Mouse (Mus musculus): ENCODE measurements around the gene Pmm2. TPM values are rescaled to one million over a fixed set of nuclear protein-coding genes. Genes with fewer than 3 reads are reported as not detected.

Gene Pmm2
- total and polyA plus RNA-seq, 2 experiments from 2014 or later = 24.6 to 27.8 TPM

DNA sequence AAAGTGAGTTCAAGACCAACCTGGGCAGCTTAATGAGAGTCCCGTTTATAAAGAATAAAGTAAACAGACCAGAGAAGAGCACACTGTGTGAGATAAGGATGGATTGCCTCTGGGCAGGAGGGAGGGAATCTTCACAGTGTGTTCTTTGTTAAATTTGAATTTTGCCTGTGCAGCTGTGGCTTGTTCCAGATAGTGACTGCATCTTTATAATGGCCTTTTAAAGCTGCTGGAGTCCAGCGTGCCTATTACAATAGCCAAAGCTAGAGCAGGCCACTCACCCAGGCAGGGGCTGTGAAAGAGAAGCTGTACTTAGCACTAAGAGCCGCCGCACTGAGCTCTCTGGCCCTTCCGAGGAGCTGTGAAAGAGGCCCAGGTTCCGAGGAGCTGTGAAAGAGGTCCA lies 8.1 kb downstream of the Pmm2 start:
- H3K9ac ChIP-seq (replicated peaks; ENCODE audit: low read length, poor library complexity, severe bottlenecking) = no peak overlapping the region
- TF ChIP-seq CTCF (IDR thresholded peaks at IDR 0.05) = no peak
- no peaks in the 10 kb centered on the region for H3K4me1 ChIP-seq (ENCODE audit: insufficient read depth, low read length)
- no peak overlapping the region for H3K4me3 ChIP-seq (ENCODE audit: low read depth, low read length)
- no peak for ATAC-seq (ENCODE audit: low FRiP score)
- no peaks in the 10 kb centered on the region for H3K9me3 ChIP-seq (ENCODE audit: low read length)
- DNase-seq (ENCODE audit: low spot score) = no peak
- peaks cover 60% of the 10 kb centered on the region for H3K36me3 ChIP-seq (ENCODE audit: insufficient read depth, low read length)
- 83% methylated on average over 6 of the region's 6 CpGs for WGBS
- H3K27ac ChIP-seq (ENCODE audit: low read depth, low read length) = no peak overlapping the region
- no peaks in the 10 kb centered on the region for H3K27me3 ChIP-seq (ENCODE audit: insufficient read depth, low read length)
- H3K4me2 ChIP-seq (ENCODE audit: low read depth, low read length, poor library complexity, severe bottlenecking) = no peak overlapping the region

DNA sequence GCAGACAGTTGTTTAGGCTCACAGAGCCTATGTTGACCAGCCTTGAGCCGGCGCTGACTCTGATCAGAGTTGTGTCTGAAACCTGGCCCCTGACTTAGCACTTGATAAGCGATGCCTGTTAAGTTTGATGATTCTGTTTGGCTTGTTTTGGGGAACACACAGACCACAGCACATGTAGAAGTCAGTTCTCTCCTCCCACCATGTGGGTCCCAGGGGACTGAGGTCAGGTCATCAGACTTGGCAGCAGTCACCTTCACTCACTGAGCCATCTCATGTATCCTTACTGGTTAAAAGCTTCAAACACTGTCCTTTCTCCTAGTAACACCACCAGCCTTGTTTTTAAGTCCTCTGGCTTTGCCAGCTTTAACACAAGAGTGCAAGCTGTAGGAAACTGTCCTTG lies 12.5 kb downstream of the Pmm2 start:
- DNase-seq (ENCODE audit: low spot score) = no peak
- 94% methylated on average over 3 of the region's 3 CpGs for WGBS
- ATAC-seq (ENCODE audit: low FRiP score) = no peak
- Histone ChIP-seq H3K9ac (replicated peaks; ENCODE audit: low read length, poor library complexity, severe bottlenecking) (no peak overlapping the region), H3K27me3 (ENCODE audit: insufficient read depth, low read length) (no peaks in the 10 kb centered on the region), H3K27ac (ENCODE audit: low read depth, low read length) (no peak overlapping the region), H3K4me2 (ENCODE audit: low read depth, low read length, poor library complexity, severe bottlenecking) (no peak overlapping the region), H3K9me3 (ENCODE audit: low read length) (no peaks in the 10 kb centered on the region), H3K4me3 (ENCODE audit: low read depth, low read length) (no peak overlapping the region), H3K4me1 (ENCODE audit: insufficient read depth, low read length) (no peaks in the 10 kb centered on the region), H3K36me3 (ENCODE audit: insufficient read depth, low read length) (peaks cover 62% of the 10 kb centered on the region)
- TF ChIP-seq CTCF (IDR thresholded peaks at IDR 0.05) = no peak

DNA sequence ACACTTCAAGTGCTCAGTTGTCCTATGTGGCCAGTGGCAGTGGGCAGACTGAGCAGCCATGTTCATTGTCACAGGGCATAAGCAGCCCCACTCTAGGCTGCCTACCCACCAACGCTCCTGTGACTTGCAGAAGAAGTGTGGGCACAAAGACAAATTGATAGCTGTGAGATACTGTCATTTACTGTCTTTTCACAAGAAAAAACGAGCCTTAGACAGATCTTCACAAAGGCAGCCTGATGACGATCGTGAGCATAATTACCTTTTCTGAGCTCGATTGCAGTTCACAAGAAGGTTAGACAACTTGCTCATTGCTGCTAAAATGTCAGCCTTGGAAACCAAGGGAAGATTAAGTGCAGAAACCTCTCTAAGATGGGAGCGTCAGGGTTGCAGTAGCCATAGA lies 17.6 kb downstream of the Pmm2 start:
- Histone ChIP-seq H3K9me3 (ENCODE audit: low read length) (no peaks in the 10 kb centered on the region), H3K4me2 (ENCODE audit: low read depth, low read length, poor library complexity, severe bottlenecking) (no peak overlapping the region), H3K27ac (ENCODE audit: low read depth, low read length) (no peak overlapping the region), H3K27me3 (ENCODE audit: insufficient read depth, low read length) (no peaks in the 10 kb centered on the region), H3K4me1 (ENCODE audit: insufficient read depth, low read length) (no peaks in the 10 kb centered on the region), H3K9ac (replicated peaks; ENCODE audit: low read length, poor library complexity, severe bottlenecking) (no peak overlapping the region), H3K36me3 (ENCODE audit: insufficient read depth, low read length) (peaks cover 45% of the 10 kb centered on the region), H3K4me3 (ENCODE audit: low read depth, low read length) (no peak overlapping the region)
- no peak for TF ChIP-seq CTCF (IDR thresholded peaks at IDR 0.05)
- WGBS = 84% methylated on average over 6 of the region's 6 CpGs
- DNase-seq (ENCODE audit: low spot score) (no peak), ATAC-seq (ENCODE audit: low FRiP score) (no peak)

DNA sequence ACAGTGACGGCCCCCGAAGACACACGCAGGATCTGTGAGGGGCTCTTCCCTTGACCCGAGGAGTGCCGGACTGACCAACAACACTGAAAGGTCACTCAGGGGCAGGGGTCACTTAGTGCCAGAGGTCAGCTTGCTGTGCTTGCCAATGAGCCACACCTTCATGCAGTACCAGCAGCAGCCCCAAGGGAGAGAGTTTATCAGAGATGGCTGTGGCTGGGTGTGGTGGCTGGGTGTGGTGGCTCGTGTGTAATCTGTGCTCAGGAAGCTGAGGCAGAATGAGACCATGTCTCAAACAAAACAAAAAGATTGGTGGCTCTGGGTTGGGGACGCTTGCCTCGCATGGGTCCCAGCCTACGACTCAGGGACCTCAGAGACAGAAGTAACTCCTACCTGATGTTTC lies 18.1 kb downstream of the Pmm2 start:
- Histone ChIP-seq H3K9ac (replicated peaks; ENCODE audit: low read length, poor library complexity, severe bottlenecking) (no peak overlapping the region), H3K9me3 (ENCODE audit: low read length) (no peaks in the 10 kb centered on the region), H3K4me1 (ENCODE audit: insufficient read depth, low read length) (no peaks in the 10 kb centered on the region), H3K4me3 (ENCODE audit: low read depth, low read length) (no peak overlapping the region), H3K36me3 (ENCODE audit: insufficient read depth, low read length) (peaks cover 48% of the 10 kb centered on the region), H3K4me2 (ENCODE audit: low read depth, low read length, poor library complexity, severe bottlenecking) (no peak overlapping the region), H3K27me3 (ENCODE audit: insufficient read depth, low read length) (no peaks in the 10 kb centered on the region), H3K27ac (ENCODE audit: low read depth, low read length) (no peak overlapping the region)
- ATAC-seq (ENCODE audit: low FRiP score) (no peak), DNase-seq (ENCODE audit: low spot score) (no peak)
- WGBS = 88% methylated on average over 9 of the region's 9 CpGs
- no peak for TF ChIP-seq CTCF (IDR thresholded peaks at IDR 0.05)

DNA sequence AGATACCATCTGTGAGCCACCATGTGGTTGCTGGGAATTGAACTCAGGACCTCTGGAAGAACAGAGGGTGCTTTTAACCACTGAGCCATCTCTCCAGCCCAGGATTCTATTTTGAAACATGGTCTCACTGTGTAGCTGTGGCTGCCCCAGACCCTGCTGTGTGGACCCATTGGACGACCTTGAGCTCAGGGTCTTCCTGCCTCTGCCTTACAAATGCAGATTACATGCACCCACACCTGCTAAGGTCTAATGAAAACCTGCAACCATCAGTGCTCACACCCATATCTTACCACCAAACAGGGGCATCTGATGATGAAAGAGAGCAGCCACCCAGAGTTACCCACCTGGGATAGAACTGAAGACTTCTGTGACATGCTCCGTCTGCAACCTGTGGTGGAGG lies 18.8 kb downstream of the Pmm2 start:
- Histone ChIP-seq H3K27ac (ENCODE audit: low read depth, low read length) (no peak overlapping the region), H3K4me3 (ENCODE audit: low read depth, low read length) (no peak overlapping the region), H3K9me3 (ENCODE audit: low read length) (no peaks in the 10 kb centered on the region), H3K4me1 (ENCODE audit: insufficient read depth, low read length) (no peaks in the 10 kb centered on the region), H3K4me2 (ENCODE audit: low read depth, low read length, poor library complexity, severe bottlenecking) (no peak overlapping the region), H3K27me3 (ENCODE audit: insufficient read depth, low read length) (no peaks in the 10 kb centered on the region), H3K36me3 (ENCODE audit: insufficient read depth, low read length) (peaks cover 48% of the 10 kb centered on the region), H3K9ac (replicated peaks; ENCODE audit: low read length, poor library complexity, severe bottlenecking) (no peak overlapping the region)
- WGBS = 79% methylated on average over 2 of the region's 2 CpGs
- ATAC-seq (ENCODE audit: low FRiP score) (no peak), DNase-seq (ENCODE audit: low spot score) (no peak)
- TF ChIP-seq CTCF (IDR thresholded peaks at IDR 0.05) = no peak

DNA sequence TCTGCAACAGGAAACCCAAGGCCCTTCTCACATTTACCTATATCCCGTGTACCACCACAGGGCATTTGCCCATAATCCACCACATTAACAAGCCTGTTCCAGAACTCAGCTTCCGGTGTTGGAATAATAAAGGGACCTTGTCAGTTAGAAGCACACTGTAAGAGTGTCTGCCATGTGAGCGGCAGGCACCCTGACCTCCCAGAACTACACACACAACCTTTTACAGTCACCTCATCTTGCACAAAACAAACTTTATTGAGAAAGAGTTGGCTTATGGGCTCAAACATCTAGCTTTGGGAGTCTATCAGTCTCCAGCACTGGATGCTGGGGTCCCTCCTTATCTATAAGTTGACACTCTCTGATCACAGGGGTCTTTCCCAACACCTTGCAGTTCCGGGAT lies 20.9 kb downstream of the Pmm2 start:
- DNase-seq (ENCODE audit: low spot score) (no peak), ATAC-seq (ENCODE audit: low FRiP score) (no peak)
- no peak overlapping the region for H3K4me2 ChIP-seq (ENCODE audit: low read depth, low read length, poor library complexity, severe bottlenecking)
- H3K27me3 ChIP-seq (ENCODE audit: insufficient read depth, low read length) = no peaks in the 10 kb centered on the region
- no peak for TF ChIP-seq CTCF (IDR thresholded peaks at IDR 0.05)
- H3K9ac ChIP-seq (replicated peaks; ENCODE audit: low read length, poor library complexity, severe bottlenecking) = no peak overlapping the region
- no peak overlapping the region for H3K4me3 ChIP-seq (ENCODE audit: low read depth, low read length)
- H3K27ac ChIP-seq (ENCODE audit: low read depth, low read length) = no peak overlapping the region
- no peaks in the 10 kb centered on the region for H3K9me3 ChIP-seq (ENCODE audit: low read length)
- 86% methylated on average over 4 of the region's 4 CpGs for WGBS
- H3K36me3 ChIP-seq (ENCODE audit: insufficient read depth, low read length) = peaks cover 52% of the 10 kb centered on the region
- no peaks in the 10 kb centered on the region for H3K4me1 ChIP-seq (ENCODE audit: insufficient read depth, low read length)

Data from midbrain, postnatal 0 days (tissue).